Mouse (Mus musculus): ENCODE results near the gene Brd7. TPM values are rescaled to one million over a fixed set of nuclear protein-coding genes. Genes with fewer than 3 reads are reported as not detected.

The Brd7 gene
- total RNA-seq, 2 experiments from 2014 or later = 80.2 to 82.4 TPM

- DNase-seq = peak; percentile 26
These were observed 78.5 kb downstream of the Brd7 start for GRCm38 (mm10) chr8:88283243-88284115.

- DNase-seq = peak; percentile 86
These were observed 79.3 kb downstream of the Brd7 start for GRCm38 (mm10) chr8:88282684-88283083.

Other genes with a start within 250 kb of the Brd7 start
- 10 to 100 TPM; 32.2 to 33.9 TPM for gene Cnep1r1, start 243.4 kb downstream of the Brd7 start, total RNA-seq (2021)
- gene Heatr3, start 224.3 kb downstream of the Brd7 start, total RNA-seq (2021) = 10 to 100 TPM; 27.4 to 27.6 TPM
- gene Tent4b, start 163.0 kb downstream of the Brd7 start, total RNA-seq (2021) = 10 to 100 TPM; 25.4 to 30.2 TPM
- gene Adcy7, start 89.8 kb downstream of the Brd7 start, total RNA-seq (2021) = 10 to 100 TPM in 1 of 2 experiments, 1 to 10 TPM in 1; 8.1 to 10.1 TPM
- gene Nkd1, start 159.2 kb upstream of the Brd7 start, total RNA-seq (2021) = 10 to 100 TPM; 35.3 to 40.0 TPM

All from adrenal gland, postnatal 10 days (tissue).